Mouse (Mus musculus) limb, embryonic 10.5 days (tissue): ENCODE results near the gene Ninl. TPM values are rescaled to one million over a fixed set of nuclear protein-coding genes. Genes with fewer than 3 reads are reported as not detected.

Experiments
- DNase-seq: peaks from one replicate; pipeline ENCODE4 v3.0.0-alpha.2; 2017; ENCODE audit warnings: low spot score
- H3K27ac ChIP-seq: fragments of 300-500 bp; sonication (generic); 2 replicates; pipeline ENCODE4 v1.5.1; 2016; ENCODE audit warnings: mild to moderate bottlenecking
- H3K27me3 ChIP-seq: fragments of 300-500 bp; sonication (generic); 2 replicates; pipeline ENCODE4 v1.6.1; 2016; ENCODE audit warnings: low read depth, mild to moderate bottlenecking; ENCODE audit not compliant: poor library complexity, severe bottlenecking
- H3K36me3 ChIP-seq: fragments of 300-500 bp; sonication (generic); 2 replicates; pipeline ENCODE4 v1.6.1; 2016; ENCODE audit warnings: mild to moderate bottlenecking, moderate library complexity
- H3K4me1 ChIP-seq: fragments of 300-500 bp; sonication (generic); 2 replicates; pipeline ENCODE4 v1.6.1; 2016
- H3K4me3 ChIP-seq: fragments of 300-500 bp; sonication (generic); 2 replicates; pipeline ENCODE4 v1.5.1; 2016; ENCODE audit warnings: mild to moderate bottlenecking, moderate library complexity
- H3K9me3 ChIP-seq: fragments of 300-500 bp; sonication (generic); replicated peaks from 2 replicates; pipeline ENCODE4 v1.6.1; 2016; ENCODE audit warnings: mild to moderate bottlenecking
- WGBS: fragments of 180-500 bp; shearing (Covaris S2); methylation state at CpG from one replicate; pipeline ENCODE4 v1.1.7; 2016; 5-methylcytosine and 5-hydroxymethylcytosine counted together
- polyA plus RNA-seq: library from polyadenylated mRNA; unstranded; fragments of >200 nt; fragmentation: Nextera tagmentation; extraction: Ambion mirVana; gene quantifications from 2 replicates; pipeline ENCODE4 v1.2.1, GENCODE M21; 2016

Ninl gene
- polyA plus RNA-seq, 1 experiment from 2014 or later = 21.5 TPM

- H3K27me3 ChIP-seq = no peaks in the 10 kb centered on the region
- H3K9me3 ChIP-seq = no peaks in the 10 kb centered on the region
- H3K4me3 ChIP-seq = peak overlapping the region; percentile 83
- peak; percentile 94 for DNase-seq
- under 1% methylated on average over 57 of the region's 57 CpGs for WGBS
- peak overlapping the region; percentile 95 for H3K27ac ChIP-seq
- no peaks in the 10 kb centered on the region for H3K36me3 ChIP-seq
- H3K4me1 ChIP-seq = peaks cover 15% of the 10 kb centered on the region
Observed at GRCm38 (mm10) chr2:151008939-151009509, 30.2 kb downstream of the Ninl start.

GRCm38 (mm10) chr2:151008517-151008932 lies 30.7 kb downstream of the Ninl start:
- peak overlapping the region; percentile 95 for H3K27ac ChIP-seq
- under 1% methylated on average over 21 of the region's 21 CpGs for WGBS
- peaks cover 15% of the 10 kb centered on the region for H3K4me1 ChIP-seq
- no peaks in the 10 kb centered on the region for H3K9me3 ChIP-seq
- peak overlapping the region; percentile 83 for H3K4me3 ChIP-seq
- H3K36me3 ChIP-seq = no peaks in the 10 kb centered on the region
- no peak for DNase-seq
- H3K27me3 ChIP-seq = no peaks in the 10 kb centered on the region

- 53% methylated on average over 6 of the region's 6 CpGs for WGBS
- H3K27ac ChIP-seq = peak overlapping the region; percentile 95; the same call in 1 of the 2 replicates
- peak overlapping the region; percentile 83 for H3K4me3 ChIP-seq
- no peaks in the 10 kb centered on the region for H3K9me3 ChIP-seq
- no peaks in the 10 kb centered on the region for H3K27me3 ChIP-seq
- H3K4me1 ChIP-seq = peaks cover 15% of the 10 kb centered on the region
- no peak for DNase-seq
- no peaks in the 10 kb centered on the region for H3K36me3 ChIP-seq
Observed at GRCm38 (mm10) chr2:151008006-151008405, 31.2 kb downstream of the Ninl start.

- no peaks in the 10 kb centered on the region for H3K9me3 ChIP-seq
- 83% methylated on average over 5 of the region's 5 CpGs for WGBS
- peaks cover 15% of the 10 kb centered on the region for H3K4me1 ChIP-seq
- H3K4me3 ChIP-seq = no peak overlapping the region
- DNase-seq = no peak
- H3K27me3 ChIP-seq = no peaks in the 10 kb centered on the region
- H3K36me3 ChIP-seq = no peaks in the 10 kb centered on the region
- no peak overlapping the region for H3K27ac ChIP-seq
Observed at GRCm38 (mm10) chr2:151006281-151006945, 32.8 kb downstream of the Ninl start.

- Histone ChIP-seq H3K27me3 (no peaks in the 10 kb centered on the region), H3K27ac (no peak overlapping the region), H3K36me3 (no peaks in the 10 kb centered on the region), H3K4me3 (no peak overlapping the region), H3K4me1 (peaks cover 15% of the 10 kb centered on the region), H3K9me3 (no peaks in the 10 kb centered on the region)
- no peak for DNase-seq
- WGBS = 92% methylated on average over 10 of the region's 10 CpGs
Observed at GRCm38 (mm10) chr2:151004390-151004789, 34.8 kb downstream of the Ninl start.

GRCm38 (mm10) chr2:151003796-151004195 lies 35.4 kb downstream of the Ninl start:
- WGBS = 87% methylated on average over 6 of the region's 6 CpGs
- Histone ChIP-seq H3K27ac (no peak overlapping the region), H3K27me3 (no peaks in the 10 kb centered on the region), H3K36me3 (no peaks in the 10 kb centered on the region), H3K9me3 (no peaks in the 10 kb centered on the region), H3K4me1 (peaks cover 21% of the 10 kb centered on the region), H3K4me3 (no peak overlapping the region)
- DNase-seq = no peak

DNA sequence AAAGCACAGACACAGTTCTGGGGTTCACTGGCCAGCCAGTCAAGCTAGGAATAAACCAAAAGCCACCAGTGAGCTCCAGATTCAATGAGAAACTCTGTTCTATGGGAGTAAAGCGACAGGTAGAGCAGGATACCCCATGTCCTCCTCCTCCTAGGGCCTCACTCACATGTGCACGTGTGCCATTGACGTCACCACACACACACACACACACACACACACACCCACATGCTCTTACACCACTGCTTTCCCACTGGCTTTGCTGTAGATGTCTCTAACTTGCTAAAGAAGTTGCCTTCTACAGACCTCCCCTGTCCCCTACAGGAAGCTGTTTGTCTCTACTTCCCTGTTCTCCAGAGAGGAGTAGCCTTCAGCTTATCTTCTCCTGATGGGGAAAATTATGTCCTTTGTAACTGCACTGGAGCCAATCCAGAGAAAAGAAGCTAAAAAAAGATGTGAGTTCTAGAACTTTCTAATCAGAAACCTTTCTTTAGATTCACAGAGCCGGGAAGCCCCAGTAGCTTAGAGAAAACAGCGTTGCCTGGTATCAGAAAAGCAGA lies 37.5 kb downstream of the Ninl start:
- Histone ChIP-seq H3K4me1 (peaks cover 25% of the 10 kb centered on the region), H3K27ac (no peak overlapping the region), H3K4me3 (no peak overlapping the region), H3K36me3 (no peaks in the 10 kb centered on the region), H3K9me3 (no peaks in the 10 kb centered on the region), H3K27me3 (no peaks in the 10 kb centered on the region)
- no peak for DNase-seq
- WGBS = 92% methylated on average over 5 of the region's 5 CpGs

- Histone ChIP-seq H3K9me3 (no peaks in the 10 kb centered on the region), H3K27ac (no peak overlapping the region), H3K4me3 (no peak overlapping the region), H3K36me3 (no peaks in the 10 kb centered on the region), H3K27me3 (no peaks in the 10 kb centered on the region), H3K4me1 (peaks cover 22% of the 10 kb centered on the region)
- DNase-seq = peak; percentile 46
- WGBS = 57% methylated on average over 7 of the region's 7 CpGs
Observed at GRCm38 (mm10) chr2:151000402-151001178, 38.6 kb downstream of the Ninl start.

- Histone ChIP-seq H3K4me1 (peaks cover 22% of the 10 kb centered on the region), H3K9me3 (no peaks in the 10 kb centered on the region), H3K4me3 (no peak overlapping the region), H3K27me3 (no peaks in the 10 kb centered on the region), H3K36me3 (no peaks in the 10 kb centered on the region), H3K27ac (peak overlapping the region; percentile 50; the same call in 1 of the 2 replicates)
- DNase-seq = no peak
- WGBS = 42% methylated on average over 3 of the region's 3 CpGs
Observed at GRCm38 (mm10) chr2:150999021-150999420, 40.2 kb downstream of the Ninl start.

DNA sequence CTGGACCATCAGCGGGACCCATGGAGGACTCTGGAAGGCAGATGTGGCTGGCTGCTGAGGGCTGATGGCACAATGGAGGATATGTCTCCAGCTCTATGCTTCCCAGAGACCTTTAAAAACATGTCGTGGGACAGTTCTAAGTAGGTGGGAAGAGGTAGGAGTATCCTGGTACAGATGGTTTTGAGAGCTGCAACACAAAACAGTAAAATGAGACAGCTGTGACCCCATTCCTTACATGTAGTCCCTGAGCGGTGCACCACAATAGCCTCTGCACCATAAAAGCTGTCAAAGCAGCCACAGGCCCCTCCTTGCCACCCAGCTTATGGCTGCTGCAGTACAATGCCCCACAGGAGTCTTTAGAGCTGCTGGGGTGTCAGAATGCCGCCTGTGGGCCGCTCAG lies 41.6 kb downstream of the Ninl start:
- Histone ChIP-seq H3K27ac (0 out of 2 replicates have a peak overlapping the region, but pooled peaks have one; percentile 50), H3K36me3 (no peaks in the 10 kb centered on the region), H3K27me3 (no peaks in the 10 kb centered on the region), H3K9me3 (no peaks in the 10 kb centered on the region), H3K4me1 (peaks cover 22% of the 10 kb centered on the region), H3K4me3 (no peak overlapping the region)
- no peak for DNase-seq
- WGBS = 66% methylated on average over 5 of the region's 5 CpGs

- Histone ChIP-seq H3K4me1 (peaks cover 22% of the 10 kb centered on the region), H3K9me3 (no peaks in the 10 kb centered on the region), H3K27me3 (no peaks in the 10 kb centered on the region), H3K36me3 (peaks cover 4% of the 10 kb centered on the region; the same call in 1 of the 2 replicates), H3K27ac (no peak overlapping the region), H3K4me3 (no peak overlapping the region)
- no peak for DNase-seq
- WGBS = 83% methylated on average over 4 of the region's 4 CpGs
Observed at GRCm38 (mm10) chr2:150995324-150995723, 43.9 kb downstream of the Ninl start.

DNA sequence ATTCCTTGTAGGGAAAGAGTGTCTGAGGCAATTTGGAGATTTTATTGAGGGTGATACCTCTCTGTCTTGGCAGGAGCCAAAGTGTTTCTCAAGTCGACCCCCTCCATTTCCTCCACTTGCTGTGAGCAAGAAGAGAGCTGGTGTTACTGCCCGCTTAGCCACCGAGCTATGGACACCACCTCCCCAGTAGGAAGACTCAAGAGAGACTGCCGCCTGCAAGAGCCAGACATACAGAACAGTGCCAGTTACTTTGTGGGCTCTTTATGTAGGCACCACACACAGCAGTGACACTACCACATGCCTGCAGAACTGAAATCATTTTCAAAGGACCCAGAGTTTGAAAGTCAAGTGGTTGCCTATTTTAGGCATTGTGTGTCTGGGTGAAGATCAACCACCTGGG lies 48.1 kb downstream of the Ninl start:
- DNase-seq = peak; percentile 19
- no peaks in the 10 kb centered on the region for H3K4me1 ChIP-seq
- H3K27me3 ChIP-seq = no peaks in the 10 kb centered on the region
- H3K27ac ChIP-seq = no peak overlapping the region
- H3K9me3 ChIP-seq = no peaks in the 10 kb centered on the region
- WGBS = 90% methylated on average over 4 of the region's 4 CpGs
- H3K36me3 ChIP-seq = peaks cover 9% of the 10 kb centered on the region
- H3K4me3 ChIP-seq = no peak overlapping the region

GRCm38 (mm10) chr2:150990506-150990905 lies 48.7 kb downstream of the Ninl start:
- Histone ChIP-seq H3K27me3 (no peaks in the 10 kb centered on the region), H3K4me3 (no peak overlapping the region), H3K36me3 (peaks cover 9% of the 10 kb centered on the region), H3K27ac (no peak overlapping the region), H3K4me1 (no peaks in the 10 kb centered on the region), H3K9me3 (no peaks in the 10 kb centered on the region)
- peak; percentile 6 for DNase-seq
- 93% methylated on average over 2 of the region's 2 CpGs for WGBS
